Mouse (Mus musculus) stomach, postnatal 0 days (tissue): ENCODE results near the gene Stpg4. TPM values are rescaled to one million over a fixed set of nuclear protein-coding genes. Genes with fewer than 3 reads are reported as not detected.

Experiments used
- ATAC-seq: fragments of 200-750 bp; cut with Nextera tagmentation; 2 replicates; pipeline ENCODE4 v1.8.0; 2017; ENCODE audit not compliant: low FRiP score, low TSS enrichment
- DNase-seq: peaks from one replicate; pipeline ENCODE4 v3.0.0-alpha.2; 2016; ENCODE audit warnings: low spot score
- H3K27ac ChIP-seq: fragments of 300-500 bp; sonication (generic); replicated peaks from 2 replicates; pipeline ENCODE4 v1.5.1; 2014; ENCODE audit warnings: mild to moderate bottlenecking, control low read depth
- H3K27me3 ChIP-seq: fragments of 300-500 bp; sonication (generic); 2 replicates; pipeline ENCODE4 v1.6.1; 2014; ENCODE audit warnings: low read length; ENCODE audit not compliant: control insufficient read depth, insufficient read depth
- H3K36me3 ChIP-seq: fragments of 300-500 bp; sonication (generic); 2 replicates; pipeline ENCODE4 v1.6.1; 2014; ENCODE audit warnings: low read length, mixed read lengths; ENCODE audit not compliant: control insufficient read depth, insufficient read depth
- H3K4me1 ChIP-seq: fragments of 300-500 bp; sonication (generic); replicated peaks from 2 replicates; pipeline ENCODE4 v1.6.1; 2014; ENCODE audit warnings: antibody characterized with exemption; ENCODE audit not compliant: control insufficient read depth, insufficient read depth
- H3K4me2 ChIP-seq: fragments of 300-500 bp; sonication (generic); replicated peaks from 2 replicates; pipeline ENCODE4 v1.6.1; 2014; ENCODE audit warnings: low read depth, mild to moderate bottlenecking, control low read depth, moderate library complexity
- H3K4me3 ChIP-seq: fragments of 300-500 bp; sonication (generic); 2 replicates; pipeline ENCODE4 v1.5.1; 2014; ENCODE audit warnings: low read depth, low read length, control low read depth
- H3K9ac ChIP-seq: fragments of 300-500 bp; sonication (generic); 2 replicates; pipeline ENCODE4 v1.6.1; 2014; ENCODE audit warnings: mild to moderate bottlenecking, low read length, control low read depth, mixed read lengths
- H3K9me3 ChIP-seq: fragments of 300-500 bp; sonication (generic); 2 replicates; pipeline ENCODE4 v1.6.1; 2016; ENCODE audit warnings: low read length; ENCODE audit not compliant: control insufficient read depth
- CTCF ChIP-seq: IDR thresholded peaks from 2 replicates; pipeline ENCODE4 v1.5.1; 2016; ENCODE audit warnings: antibody characterized with exemption, low read depth, mild to moderate bottlenecking, moderate library complexity
- EP300 ChIP-seq: optimal IDR thresholded peaks from 2 replicates; pipeline ENCODE3; 2016; ENCODE audit warnings: antibody characterized with exemption
- WGBS: fragments of 180-500 bp; shearing (Covaris S2); extraction: QIAGEN DNeasy Blood & Tissue Kit; methylation state at CpG from one replicate; pipeline ENCODE4 v1.1.7; 2014; 5-methylcytosine and 5-hydroxymethylcytosine counted together
- polyA plus RNA-seq: library from polyadenylated mRNA; unstranded; fragments of >200 nt; fragmentation: Nextera tagmentation; extraction: Ambion mirVana; gene quantifications from 2 replicates; pipeline ENCODE4 v1.2.1, GENCODE M21; 2015

Gene Stpg4
- polyA plus RNA-seq, 1 experiment from 2014 or later, result not detected

DNA sequence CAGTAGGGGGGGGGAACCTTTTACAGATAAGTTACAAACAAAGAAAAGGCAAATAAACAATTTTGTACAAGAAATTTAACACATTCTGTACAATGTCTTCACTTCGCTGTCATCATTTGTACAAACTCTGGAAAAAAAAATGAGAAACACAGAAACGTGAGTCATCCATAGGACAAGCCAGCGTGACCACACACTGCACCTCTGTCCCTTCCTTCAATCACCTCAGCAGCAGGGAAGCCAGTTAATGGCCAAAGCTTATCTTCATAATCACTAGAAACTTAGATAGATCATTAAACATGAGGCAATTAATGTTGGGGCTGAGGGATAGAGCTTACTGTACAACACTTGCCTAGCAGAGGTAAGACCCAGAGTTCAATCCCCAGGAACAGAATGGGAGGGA is 6.4 kb upstream of the Stpg4 start:
- TF ChIP-seq EP300 (no peak), CTCF (no peak)
- H3K4me1 ChIP-seq, result no peaks in the 10 kb centered on the region

DNA sequence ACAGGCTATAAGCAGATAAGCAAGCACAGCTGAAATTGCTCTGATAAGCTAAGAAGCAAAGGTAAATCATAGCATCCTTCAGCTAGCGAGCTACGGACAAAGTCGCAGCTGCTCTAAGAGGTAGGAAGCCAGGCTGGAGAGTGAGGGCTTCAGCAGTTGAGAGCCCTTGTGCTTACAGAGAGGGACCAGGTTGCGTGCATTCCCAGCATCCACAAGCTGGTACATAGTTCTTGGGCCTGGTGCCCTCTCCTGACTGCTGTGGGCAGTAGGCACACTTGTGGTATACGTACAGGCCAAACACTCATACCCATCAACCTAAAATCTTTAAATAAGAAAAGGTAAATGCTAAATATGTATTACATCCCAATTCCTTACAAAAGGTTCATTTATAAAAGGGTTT is 5.2 kb upstream of the Stpg4 start:
- WGBS, result 98% methylated on average over 5 of the region's 5 CpGs
- Histone ChIP-seq H3K9me3 (no peaks in the 10 kb centered on the region), H3K4me1 (no peaks in the 10 kb centered on the region), H3K36me3 (peaks cover 8% of the 10 kb centered on the region; the same call in 1 of the 2 replicates), H3K27ac (no peak overlapping the region), H3K27me3 (no peaks in the 10 kb centered on the region), H3K4me2 (no peak overlapping the region), H3K4me3 (no peak overlapping the region), H3K9ac (no peak overlapping the region)
- TF ChIP-seq CTCF, result no peak
- TF ChIP-seq EP300, result no peak
- DNase-seq (no peak), ATAC-seq (no peak)

More for the DNA sequence above, 6.4 kb upstream of the Stpg4 start:
- WGBS, result 84% methylated on average over 3 of the region's 3 CpGs
- DNase-seq (no peak), ATAC-seq (no peak)
- H3K36me3 ChIP-seq, result peaks cover 8% of the 10 kb centered on the region; the same call in 1 of the 2 replicates
- H3K27me3 ChIP-seq, result no peaks in the 10 kb centered on the region
- no peak overlapping the region for H3K9ac ChIP-seq
- no peaks in the 10 kb centered on the region for H3K9me3 ChIP-seq
- H3K4me2 ChIP-seq, result no peak overlapping the region
- H3K4me3 ChIP-seq, result no peak overlapping the region
- no peak overlapping the region for H3K27ac ChIP-seq

DNA sequence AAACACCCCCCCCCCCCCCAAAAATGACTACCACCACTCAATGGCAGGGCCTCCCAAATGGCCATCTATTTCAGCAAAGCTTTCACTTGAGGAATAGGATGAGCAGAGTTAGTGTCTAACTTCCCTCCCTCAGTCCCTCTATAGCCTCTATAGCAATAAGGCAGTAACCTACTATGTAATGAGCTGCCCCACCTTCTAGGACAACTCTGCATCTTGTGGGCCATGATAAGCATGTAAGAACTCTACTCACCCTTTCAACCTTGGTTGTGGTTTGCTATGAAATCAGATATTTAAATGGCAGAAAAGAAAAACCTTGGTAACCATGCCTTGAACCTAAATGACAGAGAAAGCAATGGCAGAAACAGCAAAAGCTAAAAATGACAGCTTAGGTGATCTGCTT is 4.8 kb upstream of the Stpg4 start:
- Histone ChIP-seq H3K9me3 (no peaks in the 10 kb centered on the region), H3K27ac (no peak overlapping the region), H3K4me1 (no peaks in the 10 kb centered on the region), H3K4me3 (no peak overlapping the region), H3K27me3 (no peaks in the 10 kb centered on the region), H3K4me2 (no peak overlapping the region), H3K9ac (no peak overlapping the region), H3K36me3 (peaks cover 8% of the 10 kb centered on the region; the same call in 1 of the 2 replicates)
- ATAC-seq, result no peak
- TF ChIP-seq EP300 (no peak), CTCF (no peak)
- no peak for DNase-seq

DNA sequence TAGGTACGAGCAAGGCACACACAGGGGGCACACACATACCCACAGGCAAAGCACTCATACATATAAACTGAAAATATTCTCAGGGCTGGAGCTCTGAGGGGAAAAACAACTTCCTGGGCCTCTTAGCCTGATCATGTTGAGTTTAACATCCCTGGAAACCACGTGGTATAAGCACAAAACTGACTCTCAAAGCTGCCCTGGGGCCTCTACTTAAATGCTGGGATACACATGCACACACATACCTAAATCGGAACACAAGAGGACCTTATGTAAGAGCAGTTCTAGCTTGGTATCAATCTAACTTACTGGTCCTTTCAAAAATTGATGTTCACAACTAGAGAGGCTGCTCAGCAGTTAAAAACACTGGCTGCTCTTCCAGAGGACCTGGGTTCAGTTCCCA is 1.9 kb upstream of the Stpg4 start:
- ATAC-seq (no peak), DNase-seq (no peak)
- Histone ChIP-seq H3K9me3 (no peaks in the 10 kb centered on the region), H3K36me3 (peaks cover 5% of the 10 kb centered on the region; the same call in 1 of the 2 replicates), H3K4me1 (no peaks in the 10 kb centered on the region), H3K27ac (no peak overlapping the region), H3K9ac (no peak overlapping the region), H3K4me2 (no peak overlapping the region), H3K27me3 (no peaks in the 10 kb centered on the region), H3K4me3 (no peak overlapping the region)
- 80% methylated on average over 3 of the region's 3 CpGs for WGBS
- TF ChIP-seq EP300 (no peak), CTCF (no peak)

DNA sequence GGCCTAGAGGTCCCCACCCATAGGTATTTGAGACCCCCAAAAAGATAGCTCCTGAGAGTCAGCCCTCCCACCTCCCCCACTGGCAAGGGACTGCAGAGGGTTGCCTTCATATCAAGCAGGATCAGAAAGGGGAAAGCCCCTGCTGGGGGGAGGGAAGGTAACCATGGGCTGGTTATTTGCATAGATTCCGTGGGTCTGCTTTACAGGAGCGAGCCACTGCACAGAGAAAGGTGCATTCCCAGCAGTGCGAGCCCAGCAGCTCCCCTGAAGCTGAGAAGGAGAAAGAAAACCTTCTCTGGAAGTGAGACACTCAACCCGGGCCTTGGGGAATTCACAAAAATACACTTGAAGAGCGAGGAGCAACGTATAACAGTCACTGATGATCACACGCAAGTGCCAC is 9.5 kb downstream of the Stpg4 start:
- 69% methylated on average over 7 of the region's 7 CpGs for WGBS
- TF ChIP-seq CTCF (no peak), EP300 (no peak)
- Histone ChIP-seq H3K4me1 (no peaks in the 10 kb centered on the region), H3K4me2 (no peak overlapping the region), H3K27ac (no peak overlapping the region), H3K9ac (no peak overlapping the region), H3K9me3 (no peaks in the 10 kb centered on the region), H3K4me3 (no peak overlapping the region), H3K36me3 (no peaks in the 10 kb centered on the region), H3K27me3 (no peaks in the 10 kb centered on the region)
- ATAC-seq (no peak), DNase-seq (no peak)

DNA sequence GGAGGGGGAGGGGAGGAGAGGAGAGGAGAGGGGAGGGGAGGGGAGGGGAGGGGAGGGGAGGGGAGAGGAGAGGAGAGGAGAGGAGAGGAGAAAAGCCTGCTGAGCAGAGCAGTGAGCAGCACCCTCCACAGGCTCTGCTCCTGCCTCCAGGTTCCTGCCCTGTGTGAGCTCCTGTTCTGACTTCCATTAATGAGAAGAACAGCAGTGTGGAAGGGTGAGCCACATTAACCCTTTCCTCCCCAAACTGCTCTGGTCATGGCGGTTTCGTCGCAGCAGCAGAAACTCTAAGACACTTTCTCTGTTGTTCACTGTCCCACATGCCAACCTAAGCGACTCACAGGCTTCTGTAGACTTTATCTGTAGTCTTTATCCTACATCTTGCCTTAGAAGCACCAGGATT is 20.9 kb downstream of the Stpg4 start:
- Histone ChIP-seq H3K9ac (no peak overlapping the region), H3K4me1 (no peaks in the 10 kb centered on the region), H3K4me3 (no peak overlapping the region), H3K27me3 (no peaks in the 10 kb centered on the region), H3K9me3 (no peaks in the 10 kb centered on the region), H3K27ac (no peak overlapping the region), H3K36me3 (no peaks in the 10 kb centered on the region), H3K4me2 (no peak overlapping the region)
- no peak for DNase-seq
- no peak for ATAC-seq
- no peak for TF ChIP-seq CTCF
- no peak for TF ChIP-seq EP300
- 82% methylated on average over 4 of the region's 4 CpGs for WGBS

DNA sequence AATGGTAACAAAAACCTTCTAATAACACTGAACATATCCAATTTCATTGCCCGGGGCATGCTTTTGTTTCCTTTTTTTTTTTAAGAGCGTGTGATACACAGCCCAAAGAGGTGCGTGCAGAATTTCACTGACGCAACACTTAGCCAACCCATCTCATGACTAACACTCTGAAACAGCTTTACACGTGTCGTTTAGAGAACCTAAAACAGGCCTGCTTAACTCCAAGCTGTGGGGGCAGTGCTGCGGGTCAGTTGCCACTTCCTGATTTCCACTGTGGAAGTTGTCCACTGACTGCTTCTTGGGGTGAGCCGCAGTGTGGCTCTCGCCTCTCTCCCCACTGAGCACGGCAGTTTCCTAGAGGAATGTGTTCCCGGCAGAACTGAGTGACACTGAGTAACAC is 22.0 kb downstream of the Stpg4 start:
- no peak overlapping the region for H3K4me3 ChIP-seq
- WGBS, result 67% methylated on average over 11 of the region's 11 CpGs
- DNase-seq, result no peak

More for the DNA sequence above, 22.0 kb downstream of the Stpg4 start:
- Histone ChIP-seq H3K27ac (no peak overlapping the region), H3K4me1 (no peaks in the 10 kb centered on the region), H3K4me2 (no peak overlapping the region), H3K27me3 (no peaks in the 10 kb centered on the region), H3K9me3 (no peaks in the 10 kb centered on the region), H3K9ac (no peak overlapping the region), H3K36me3 (no peaks in the 10 kb centered on the region)
- TF ChIP-seq EP300, result no peak
- no peak for TF ChIP-seq CTCF
- no peak for ATAC-seq
